Mouse (Mus musculus) heart, postnatal 10 days (tissue): ENCODE measurements around the gene Tubb3. TPM values are rescaled to one million over a fixed set of nuclear protein-coding genes. Genes with fewer than 3 reads are reported as not detected.
A peak's percentile ranks its signal among the peaks of the same experiment; 100 is the strongest.
"Not testable (repeated sequence)": the region's sequence is repeated elsewhere in the genome, so short reads cannot be mapped to it uniquely, and the experiment has no call there.

ENCODE experiments used
- DNase-seq, 2 experiments: peaks; one replicate each; pipeline ENCODE4 v3.0.0; 2021
- intact Hi-C: fragments of 180-260 bp; cut with DNase I; formaldehyde crosslinking; loops from one replicate; pipeline ENCODE4 v1.15.1; 2025
- total RNA-seq, 2 experiments: library from RNA; stranded (reverse); gene quantifications; 2 replicates each; pipeline ENCODE4 v1.2.3; 2021

Gene Tubb3
- total RNA-seq, 2 experiments from 2014 or later: 0.55 to 0.98 TPM

GRCm38 (mm10) chr8:123429722-123430013, 18.4 kb downstream of the Tubb3 start:
- intact Hi-C loops, DNase-seq: not testable (repeated sequence)

DNA sequence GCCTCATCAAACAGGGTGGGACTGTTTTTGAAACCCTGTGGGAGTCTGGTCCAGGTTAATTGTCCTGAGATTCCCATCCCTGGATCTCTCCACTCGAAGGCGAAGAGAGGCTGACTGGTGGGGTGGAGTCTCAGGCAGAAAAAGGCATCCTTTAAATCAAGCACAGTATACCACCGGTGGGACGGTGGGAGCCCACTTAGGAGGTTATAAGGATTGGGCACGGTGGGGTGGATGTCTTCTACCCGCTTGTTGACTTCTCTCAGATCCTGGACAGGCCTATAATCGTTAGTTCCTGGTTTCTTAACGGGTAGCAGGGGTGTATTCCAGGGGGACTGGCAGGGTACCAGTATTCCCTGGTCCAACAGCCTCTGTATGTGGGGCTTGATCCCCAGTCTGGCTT, 19.7 kb downstream of the Tubb3 start:
- intact Hi-C loops: not testable (repeated sequence)

GRCm38 (mm10) chr8:123431616-123432365, 20.6 kb downstream of the Tubb3 start:
- intact Hi-C loops: no loop called here
- DNase-seq: no peak

More for the DNA sequence above, 19.7 kb downstream of the Tubb3 start:
- not testable (repeated sequence) for DNase-seq

DNA sequence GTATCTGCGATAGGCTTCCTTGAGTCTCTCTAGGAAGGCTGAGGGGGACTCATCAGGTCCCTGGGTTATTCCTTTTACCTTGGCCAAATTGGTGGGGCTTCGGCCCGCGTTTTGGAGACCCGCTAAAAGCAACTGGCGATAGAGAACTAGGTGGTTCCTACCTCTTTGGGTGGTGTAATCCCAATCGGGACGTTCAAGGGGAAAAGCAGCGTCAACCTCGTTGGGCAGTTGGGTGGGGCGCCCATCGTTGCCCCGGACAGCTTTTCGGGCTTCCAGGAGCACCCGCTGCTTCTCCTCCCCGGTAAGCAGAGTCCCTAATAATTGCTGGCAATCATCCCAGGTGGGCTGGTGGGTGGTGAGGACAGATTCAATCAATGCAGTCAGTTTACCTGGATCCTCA, 21.2 kb downstream of the Tubb3 start:
- intact Hi-C loops: no loop called here
- no peak for DNase-seq

GRCm38 (mm10) chr8:123433241-123433974, 22.2 kb downstream of the Tubb3 start:
- intact Hi-C loops, DNase-seq: not testable (repeated sequence)

- intact Hi-C loops: loop anchor here (2.0 to 5.0 kb wide), 2 partner anchors 36 to 67 kb away; partner anchors contain the start of gene Afg3l1
- no peak for DNase-seq
Measured at GRCm38 (mm10) chr8:123441788-123442187, 30.6 kb downstream of the Tubb3 start.

DNA sequence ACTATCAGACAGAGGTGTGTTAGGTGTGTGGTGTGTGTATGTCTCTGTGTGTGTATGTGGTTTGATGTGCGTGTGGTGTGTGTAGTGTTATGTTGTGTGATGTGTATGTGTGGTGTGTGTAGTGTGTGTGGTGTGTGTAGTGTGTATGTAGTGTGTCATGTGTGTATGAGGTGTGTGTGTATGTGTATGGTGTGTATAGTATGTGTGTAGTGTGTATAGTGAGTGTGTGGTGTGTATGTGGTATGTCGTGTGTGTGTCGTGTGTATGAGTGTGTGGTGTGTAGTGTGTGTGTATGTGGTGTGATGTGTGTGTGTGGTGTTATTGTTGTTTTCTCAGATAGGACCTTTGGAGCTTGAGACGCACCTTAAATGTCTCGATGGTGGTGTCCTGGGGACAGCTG, 31.1 kb downstream of the Tubb3 start:
- intact Hi-C loops: loop anchor here (2.0 to 5.0 kb wide), 2 partner anchors 35 to 68 kb away; partner anchors contain the start of gene Afg3l1
- DNase-seq: no peak

DNA sequence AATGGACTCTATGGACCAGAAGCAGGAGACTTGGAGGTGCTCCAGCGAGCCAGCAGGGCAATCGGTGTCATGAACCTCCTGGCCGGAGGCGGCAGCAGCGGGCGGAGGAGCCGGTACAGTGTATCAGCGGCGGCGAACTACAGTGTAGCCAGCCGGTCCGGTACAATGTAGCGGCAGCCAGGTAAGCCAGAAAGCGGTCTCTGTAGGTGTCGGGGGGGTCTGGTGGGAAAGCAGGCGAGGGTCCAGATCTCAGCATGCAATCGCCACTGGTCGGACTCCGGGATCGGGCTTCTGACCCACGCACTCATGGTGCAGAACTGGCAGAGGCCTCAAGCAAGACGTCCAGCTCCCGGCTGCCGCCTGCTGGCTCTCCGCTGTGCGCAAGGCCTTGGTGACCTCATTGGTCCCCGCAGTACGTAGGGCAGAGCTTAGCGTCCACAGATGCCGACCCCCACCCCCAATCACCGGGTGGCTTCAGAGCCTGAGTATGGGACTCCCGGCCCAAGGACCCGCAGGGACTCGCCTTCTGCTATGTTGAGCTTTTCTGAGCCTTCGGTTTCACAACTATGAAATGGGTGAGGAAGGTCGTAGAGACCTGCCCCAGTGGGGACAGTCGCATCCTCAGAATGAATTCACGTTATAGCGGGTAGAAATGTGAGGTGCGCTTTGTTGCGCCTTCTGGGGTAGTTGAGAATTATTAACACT, 31.8 kb downstream of the Tubb3 start:
- DNase-seq: peak; percentile 96 to 98
- intact Hi-C loops: loop anchor here (2.0 to 5.0 kb wide), 2 partner anchors 34 to 68 kb away; partner anchors contain the start of gene Afg3l1

DNA sequence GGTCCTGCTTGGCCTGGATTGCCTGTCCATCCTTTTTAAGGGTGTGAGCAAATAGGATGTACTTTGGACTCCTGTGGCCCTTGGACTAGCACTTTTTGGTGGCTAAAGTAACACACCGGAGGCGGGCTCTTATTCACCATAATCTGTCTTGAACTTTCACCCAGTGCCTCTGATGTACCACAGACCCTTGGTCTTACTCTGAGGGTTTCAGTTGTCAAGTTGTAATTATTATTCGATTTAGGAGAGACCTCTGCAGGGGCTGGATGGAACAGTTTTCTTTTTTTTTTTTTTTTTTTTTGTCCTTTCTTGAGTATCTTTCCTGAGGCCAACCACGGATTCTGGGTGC, 32.3 kb downstream of the Tubb3 start:
- no peak for DNase-seq
- intact Hi-C loops: loop anchor here (2.0 to 5.0 kb wide), 2 partner anchors 34 to 69 kb away; partner anchors contain the start of gene Afg3l1

- intact Hi-C loops: loop anchor here (5.0 kb wide), 1 partner anchor 33 kb away; the partner anchor contains the start of gene Afg3l1
- no peak for DNase-seq
Measured at GRCm38 (mm10) chr8:123444131-123444530, 32.9 kb downstream of the Tubb3 start.

- intact Hi-C loops: no loop called here
Measured at GRCm38 (mm10) chr8:123445981-123446380, 34.8 kb downstream of the Tubb3 start.

GRCm38 (mm10) chr8:123446799-123447198, 35.6 kb downstream of the Tubb3 start:
- intact Hi-C loops: no loop called here
- peak; percentile 29 to 32 for DNase-seq

More at GRCm38 (mm10) chr8:123445981-123446380, 34.8 kb downstream of the Tubb3 start:
- no peak for DNase-seq

- no peak for DNase-seq
- intact Hi-C loops: no loop called here
Measured at GRCm38 (mm10) chr8:123450783-123451182, 39.6 kb downstream of the Tubb3 start.

- DNase-seq, intact Hi-C loops: not testable (repeated sequence)
Measured at GRCm38 (mm10) chr8:123451747-123452146, 40.5 kb downstream of the Tubb3 start.

GRCm38 (mm10) chr8:123452149-123452548, 40.9 kb downstream of the Tubb3 start:
- intact Hi-C loops: no loop called here
- no peak for DNase-seq

- no peak for DNase-seq
- intact Hi-C loops: no loop called here
Measured at GRCm38 (mm10) chr8:123453291-123453690, 42.1 kb downstream of the Tubb3 start.

DNA sequence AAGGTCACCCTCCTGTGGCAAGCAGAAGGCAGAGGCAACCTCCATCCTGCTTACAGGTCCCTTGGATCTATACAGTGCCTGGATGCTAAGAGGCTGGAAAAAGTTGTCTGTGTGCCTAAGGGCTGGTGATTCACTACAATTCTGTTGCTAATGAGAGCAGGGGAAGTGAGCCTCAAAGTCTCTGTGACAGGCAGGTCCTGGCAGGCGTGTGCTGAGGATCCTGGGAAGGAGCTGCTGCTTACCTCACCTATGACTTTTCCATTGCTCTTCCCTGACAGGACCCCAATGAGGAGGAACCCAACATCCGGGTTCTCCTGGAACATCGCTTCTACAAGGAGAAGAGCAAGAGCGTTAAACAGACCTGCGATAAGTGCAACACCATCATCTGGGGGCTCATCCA, 42.7 kb downstream of the Tubb3 start:
- intact Hi-C loops: no loop called here

DNA sequence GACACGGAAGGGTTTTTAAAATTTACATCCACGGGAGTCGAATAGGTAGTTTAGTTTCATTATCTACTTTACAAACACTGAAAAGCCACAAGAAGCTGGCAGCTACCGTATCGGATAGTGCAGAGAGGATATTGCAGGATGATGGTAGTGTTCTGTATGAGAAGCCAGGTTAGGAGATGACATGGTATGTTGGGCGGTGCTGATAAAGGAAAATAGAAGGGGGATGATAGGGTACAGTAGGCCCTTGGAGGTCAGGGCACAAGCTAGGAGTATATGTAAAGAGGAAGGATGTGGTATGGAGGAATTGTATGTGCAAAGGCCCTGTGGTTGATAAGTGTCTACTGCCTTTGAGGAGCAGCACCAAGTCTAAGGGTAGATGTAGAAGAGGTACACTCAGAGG, 43.3 kb downstream of the Tubb3 start:
- no peak for DNase-seq
- intact Hi-C loops: no loop called here

More for the DNA sequence above, 42.7 kb downstream of the Tubb3 start:
- DNase-seq: no peak

- intact Hi-C loops: no loop called here
- no peak for DNase-seq
Measured at GRCm38 (mm10) chr8:123463651-123464050, 52.4 kb downstream of the Tubb3 start.

- DNase-seq: no peak
- intact Hi-C loops: no loop called here
Measured at GRCm38 (mm10) chr8:123467476-123467875, 56.3 kb downstream of the Tubb3 start.
